Mouse (Mus musculus) ovary, postnatal 14 days (tissue): ENCODE measurements around the gene Slc22a13.
"Not testable (repeated sequence)": the region's sequence is repeated elsewhere in the genome, so short reads cannot be mapped to it uniquely, and the experiment has no call there.

Source experiments
- DNase-seq: peaks from one replicate; pipeline ENCODE4 v3.0.0; 2022; ENCODE audit warnings: low spot score

The Slc22a13 gene

DNA sequence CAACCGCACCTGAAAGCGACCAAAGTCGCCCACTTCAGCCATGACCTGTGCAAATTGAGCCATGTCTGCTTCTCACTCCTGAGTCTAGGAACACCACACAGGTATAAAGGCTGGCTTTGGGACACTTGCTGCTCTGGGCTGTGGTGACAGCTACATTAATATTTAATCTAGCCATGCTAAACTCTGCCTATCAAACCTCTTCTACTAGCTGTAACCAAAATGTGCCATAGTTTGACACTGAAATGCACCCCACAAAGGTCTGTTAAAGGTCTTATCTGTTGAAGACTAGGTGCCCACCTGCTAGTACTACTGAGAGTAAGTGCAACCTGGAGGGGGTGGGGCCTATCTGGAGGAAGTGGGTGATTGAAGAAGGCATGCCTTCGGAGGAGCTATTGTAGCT is at the start of gene Slc22a13:
Gene Slc22a13, minus strand, starts transcription at position 101 of the 400 bp plus-strand sequence.
- no peak for DNase-seq

DNA sequence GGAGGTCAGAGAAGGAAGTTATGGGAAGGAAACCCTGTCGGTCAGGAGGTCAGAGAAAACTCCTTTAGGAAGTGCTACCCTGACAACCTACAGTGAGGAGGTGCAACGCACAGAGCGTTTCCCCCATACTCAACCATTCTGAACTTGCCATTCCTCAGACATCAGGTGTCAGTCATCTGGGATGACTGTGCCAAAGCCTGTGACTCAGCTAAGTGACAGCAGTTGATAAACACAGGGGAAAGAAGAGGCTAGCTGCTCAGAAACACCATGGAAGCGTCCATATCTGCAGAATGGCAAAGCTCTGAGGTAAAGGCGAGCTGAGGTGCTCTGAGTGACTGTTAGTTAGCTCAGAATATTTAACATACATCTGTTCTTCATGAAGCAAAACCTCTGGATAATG is 49.2 kb upstream of the Slc22a13 start:
- no peak for DNase-seq

DNA sequence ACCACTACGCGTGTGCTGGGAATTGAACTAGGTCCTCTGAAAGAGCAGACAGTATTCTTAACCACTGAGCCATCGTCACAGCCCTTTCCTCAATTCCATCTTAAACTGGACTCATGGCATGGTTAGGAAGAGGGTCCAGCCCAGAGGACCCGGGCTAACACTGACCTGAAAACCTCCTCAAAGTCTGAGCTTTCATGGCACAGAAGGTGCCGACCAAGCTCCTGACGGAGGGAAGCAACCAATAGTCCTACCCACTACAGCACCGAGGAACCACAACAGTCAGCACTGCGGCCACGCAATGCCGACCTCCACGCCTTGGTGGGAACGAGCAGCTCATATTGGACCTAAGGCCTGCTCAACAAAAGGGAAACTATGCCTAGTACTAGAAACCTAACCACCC is 47.3 kb upstream of the Slc22a13 start:
- no peak for DNase-seq

DNA sequence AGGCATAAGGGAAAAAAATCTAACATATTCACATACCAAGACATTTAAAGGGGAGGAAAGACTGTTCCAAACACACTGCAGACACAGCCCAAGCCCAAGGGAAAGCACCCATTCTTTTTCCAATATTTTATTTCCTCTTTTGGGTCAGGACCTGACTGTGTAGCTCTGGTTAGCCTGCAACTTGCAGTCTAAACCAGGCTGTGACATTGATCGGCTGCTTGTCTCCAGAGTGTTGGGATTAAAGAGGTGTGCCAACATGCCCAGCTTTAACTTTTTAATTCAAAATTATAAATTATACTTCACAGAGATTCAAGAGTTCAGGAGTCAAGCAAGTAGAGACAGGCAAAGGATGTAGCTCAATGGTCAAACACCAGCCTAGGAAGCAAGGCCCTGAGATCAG is 46.2 kb upstream of the Slc22a13 start:
- DNase-seq, result no peak

DNA sequence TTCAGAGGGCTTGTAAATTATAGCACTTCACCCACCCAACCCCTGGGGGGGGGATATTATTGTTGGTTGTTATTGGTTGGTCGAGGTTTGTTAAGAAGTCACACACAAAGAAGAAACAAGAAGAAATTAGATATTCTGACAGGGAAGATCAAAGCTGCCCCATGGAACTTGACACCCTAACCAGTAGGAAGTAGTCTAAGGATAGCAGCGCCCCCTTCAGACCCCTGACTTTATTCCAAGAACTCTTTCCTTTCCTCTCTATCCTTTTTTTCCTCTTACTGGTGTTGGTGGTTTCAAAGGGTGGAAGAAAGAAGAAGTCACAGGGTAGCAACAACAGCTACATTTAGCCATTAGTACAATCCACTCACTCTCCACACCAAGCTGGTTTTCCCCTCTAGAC is 45.3 kb upstream of the Slc22a13 start:
- DNase-seq, result no peak

DNA sequence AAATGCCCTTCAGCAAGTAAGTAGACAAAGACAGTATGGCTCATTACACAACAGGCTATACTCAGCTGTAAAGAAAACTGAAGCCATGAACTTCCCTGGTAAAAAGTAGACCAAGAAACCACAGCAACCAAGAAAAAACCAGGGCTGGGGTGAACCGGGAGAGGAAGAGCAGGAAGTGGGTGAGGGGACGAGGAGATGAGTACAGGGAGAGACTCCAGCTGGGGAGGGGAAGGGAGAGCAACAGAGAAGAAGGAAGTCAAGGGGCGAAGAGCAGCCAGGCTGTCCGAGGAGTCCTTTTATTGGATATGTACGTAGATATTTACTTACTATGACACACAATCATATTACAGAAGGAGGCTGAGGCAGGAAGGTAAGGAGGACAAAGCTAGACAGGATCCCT is 39.1 kb upstream of the Slc22a13 start:
- no peak for DNase-seq

DNA sequence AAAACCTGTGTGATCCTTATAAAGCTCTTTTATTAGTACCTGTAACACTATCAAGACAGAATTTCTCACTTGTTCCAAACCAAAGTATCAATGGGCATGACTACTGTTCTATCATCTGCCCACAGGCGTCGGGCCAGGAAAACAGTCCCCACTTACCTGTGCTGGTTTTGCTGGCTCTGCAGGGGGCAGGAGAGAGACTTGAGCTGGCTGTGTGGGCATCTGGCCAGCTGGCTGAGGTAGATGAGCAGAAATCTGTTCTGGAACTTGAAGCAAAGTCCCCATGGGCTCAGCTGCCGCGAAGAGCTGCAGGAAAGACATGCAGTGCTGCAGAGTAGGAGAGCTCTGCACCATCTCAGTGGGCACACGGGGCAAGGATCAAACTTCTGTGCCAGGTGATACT is 37.9 kb upstream of the Slc22a13 start:
- peak; percentile 13 for DNase-seq

DNA sequence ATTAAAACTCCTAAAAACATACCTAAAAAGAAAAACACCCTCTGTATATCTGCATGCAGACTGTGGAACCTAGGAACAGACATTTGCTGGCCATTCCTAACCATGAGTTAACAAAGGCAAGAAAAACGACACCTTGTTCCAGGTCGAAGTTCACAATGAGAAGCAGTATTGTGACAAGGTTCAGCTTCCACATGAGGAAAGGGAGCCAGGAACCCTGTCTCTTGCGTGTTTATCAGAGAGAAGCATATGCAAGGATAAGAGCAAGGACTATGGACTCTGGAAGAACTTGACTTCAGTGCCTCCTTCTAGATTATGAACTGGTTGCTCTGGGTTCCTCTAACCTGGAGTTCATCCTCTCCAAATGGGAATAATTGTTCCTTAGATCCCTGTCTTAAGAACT is 35.1 kb upstream of the Slc22a13 start:
- no peak for DNase-seq

DNA sequence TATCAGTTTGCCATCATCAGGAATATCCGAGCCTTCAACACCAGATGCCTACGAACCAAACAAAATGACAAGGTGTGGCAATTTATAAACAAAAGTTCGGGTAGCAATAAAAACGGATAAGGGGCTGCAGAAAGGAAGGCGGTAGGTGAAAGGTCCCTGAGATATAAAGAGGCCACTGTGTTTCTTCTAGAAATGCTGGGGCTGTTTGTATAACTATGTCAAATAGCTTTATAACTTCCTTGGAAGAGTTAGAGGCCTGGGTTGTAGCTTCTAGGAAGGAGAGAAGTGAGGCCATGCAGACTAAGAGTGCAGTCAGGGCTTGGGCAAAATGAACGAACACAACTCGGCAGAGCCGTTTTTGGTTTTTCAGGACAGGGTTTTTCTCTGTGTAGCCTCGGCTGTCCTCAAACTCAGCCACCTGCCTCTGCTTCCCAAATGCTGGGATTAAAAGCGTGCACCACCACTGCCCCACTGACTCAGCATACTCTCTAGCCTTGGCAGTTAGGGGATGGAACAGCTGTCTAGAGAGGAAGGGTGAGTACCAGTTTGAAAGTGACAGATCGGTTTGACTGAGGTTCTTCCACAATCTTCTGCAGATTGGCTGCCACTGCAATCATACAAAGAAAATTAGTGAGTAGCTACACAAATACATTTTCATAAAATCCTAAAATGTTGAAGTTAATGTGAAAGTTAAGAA is 32.4 kb upstream of the Slc22a13 start:
- DNase-seq, result no peak

DNA sequence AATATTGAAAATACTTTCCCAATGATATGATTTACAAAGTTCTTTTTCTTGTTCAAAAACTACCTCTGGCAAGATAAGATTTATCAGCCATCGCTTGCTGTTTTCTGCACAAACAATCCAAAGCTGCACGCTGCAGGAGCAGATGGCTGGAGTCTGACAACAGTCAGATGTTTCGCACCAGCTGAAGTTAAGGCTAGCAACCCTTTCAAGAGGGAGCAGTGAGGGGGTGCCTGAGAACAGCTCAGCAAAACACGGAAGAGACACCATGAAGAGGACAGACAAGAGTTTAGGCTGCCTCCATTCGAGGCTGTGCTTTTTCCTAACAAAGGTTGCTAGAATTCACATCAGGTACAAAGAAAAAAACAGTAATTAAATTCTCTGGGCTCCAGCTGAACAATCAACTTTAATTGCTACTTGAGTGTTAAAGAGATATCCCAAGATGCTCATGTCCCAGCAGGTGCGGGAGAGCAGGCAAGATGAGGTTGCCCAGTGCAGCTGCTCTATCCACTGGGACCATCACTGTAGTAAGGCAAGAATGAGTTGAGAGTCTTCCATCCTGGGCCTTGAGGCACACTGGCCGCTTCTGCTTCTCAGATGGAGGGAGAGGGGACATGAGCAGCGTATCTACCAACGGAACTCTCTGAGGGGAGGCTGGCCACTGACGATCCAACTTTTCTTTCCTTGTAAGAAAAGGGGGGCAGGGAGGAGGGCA is 31.5 kb upstream of the Slc22a13 start:
- DNase-seq, result no peak

DNA sequence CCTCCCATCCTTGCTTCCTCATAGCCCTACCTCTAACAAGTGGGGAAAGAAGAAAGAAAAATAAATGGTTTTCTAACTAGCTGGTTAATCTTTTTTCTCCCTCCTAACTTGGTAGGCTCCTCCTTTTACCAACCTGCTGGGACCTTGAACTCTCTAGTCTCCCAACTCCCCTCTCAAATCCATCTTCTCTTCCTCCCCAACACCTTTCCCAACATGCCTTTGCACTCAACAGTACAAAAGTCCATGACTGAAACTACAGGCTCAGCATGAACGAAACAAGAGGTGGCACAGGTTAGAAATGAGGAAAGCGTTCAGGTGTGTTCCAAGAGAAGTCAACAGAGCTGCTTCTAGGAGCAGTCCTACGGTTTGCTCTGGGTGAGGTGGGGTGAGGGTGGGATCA is 30.4 kb upstream of the Slc22a13 start:
- DNase-seq, result no peak

DNA sequence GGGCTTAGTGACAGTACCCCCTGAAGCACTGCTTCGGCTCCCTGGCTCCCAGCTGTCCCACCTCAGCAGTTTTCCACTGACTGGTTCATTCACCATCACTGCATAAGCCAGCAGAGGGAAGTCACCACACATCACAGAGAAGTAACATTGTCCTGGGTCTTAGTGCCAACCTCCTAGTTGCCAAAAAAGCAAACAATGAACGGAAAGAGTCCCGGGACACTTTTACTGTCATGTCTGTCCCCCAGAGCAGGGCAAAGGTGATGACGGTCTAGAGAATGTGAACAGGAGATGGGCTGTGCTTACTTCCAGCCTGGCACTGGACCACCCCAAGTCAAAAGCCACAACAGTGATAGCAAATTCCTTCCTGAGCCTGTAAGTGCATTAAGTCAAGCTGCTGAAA is 29.9 kb upstream of the Slc22a13 start:
- DNase-seq, result no peak

DNA sequence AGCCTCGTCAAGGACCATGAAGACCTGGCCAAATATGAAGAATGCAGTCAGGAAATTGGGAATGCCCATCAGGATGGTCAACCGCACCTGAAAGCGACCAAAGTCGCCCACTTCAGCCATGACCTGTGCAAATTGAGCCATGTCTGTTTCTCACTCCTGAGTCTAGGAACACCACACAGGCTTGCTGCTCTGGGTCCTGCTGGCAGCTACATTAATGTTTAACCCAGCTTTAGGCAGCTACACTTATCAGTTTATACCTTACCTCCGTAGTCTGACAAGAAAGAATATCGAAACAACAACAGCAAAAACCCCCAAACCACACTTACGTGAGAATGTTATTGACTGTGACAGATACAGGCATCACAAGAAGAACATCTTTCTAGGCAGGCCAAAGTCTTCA is 22.7 kb upstream of the Slc22a13 start:
- DNase-seq, result no peak

DNA sequence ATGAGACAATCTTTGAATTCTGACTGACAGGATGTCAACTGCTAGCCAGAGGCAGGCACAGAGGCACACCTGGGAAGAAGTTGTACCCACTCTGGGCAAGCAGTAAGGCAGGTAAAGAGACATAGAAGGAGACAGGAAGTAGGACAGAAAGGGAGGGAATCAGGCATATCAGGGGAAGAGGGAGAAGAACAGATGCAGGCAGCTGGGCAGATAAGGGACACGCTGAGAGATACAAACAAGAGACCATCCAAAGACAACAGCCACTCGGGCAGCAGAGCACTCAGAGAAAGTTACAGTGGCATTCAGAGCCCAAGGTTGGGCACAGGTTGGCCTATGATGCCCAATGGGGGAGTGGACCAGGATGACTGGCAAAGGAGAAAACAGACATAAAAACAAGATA is 21.9 kb upstream of the Slc22a13 start:
- DNase-seq, result no peak

DNA sequence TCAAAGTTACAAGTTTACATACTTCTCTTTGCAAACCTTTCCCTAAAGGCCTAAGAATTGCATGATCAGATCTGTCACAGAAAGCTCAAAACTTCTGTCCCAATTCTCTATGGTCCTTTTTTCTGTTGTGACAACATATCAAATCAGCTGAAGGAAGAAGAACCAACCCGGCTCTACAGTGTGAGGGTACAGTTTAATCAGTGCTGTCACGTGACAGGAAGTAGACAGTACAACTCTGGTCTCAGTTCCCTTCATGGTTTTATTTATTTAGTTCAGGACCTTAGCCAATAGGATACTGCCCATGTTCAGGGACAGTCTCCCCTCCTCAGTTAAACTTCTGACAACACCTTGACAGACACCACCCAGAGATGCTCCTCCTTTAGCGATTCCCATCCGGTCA is 11.4 kb upstream of the Slc22a13 start:
- no peak for DNase-seq

DNA sequence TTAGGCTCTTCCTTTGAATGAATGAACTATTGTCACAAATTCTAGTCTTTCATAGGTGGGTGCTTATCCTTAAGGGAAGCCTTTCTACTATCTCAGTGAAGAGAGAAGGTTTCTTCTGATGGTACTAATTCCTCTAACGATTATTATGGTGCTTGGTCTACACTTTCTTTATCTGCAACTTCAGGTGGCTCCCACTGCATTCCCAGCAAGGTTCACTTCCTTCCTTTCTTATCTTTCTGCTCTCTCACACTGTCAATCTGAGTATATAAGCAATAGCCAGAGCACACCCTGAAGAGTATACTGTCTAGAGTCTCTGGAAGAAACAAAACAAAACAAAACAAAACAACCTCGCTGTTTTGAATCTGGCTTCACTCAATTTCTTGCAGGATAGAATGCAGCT is 10.8 kb upstream of the Slc22a13 start:
- no peak for DNase-seq

DNA sequence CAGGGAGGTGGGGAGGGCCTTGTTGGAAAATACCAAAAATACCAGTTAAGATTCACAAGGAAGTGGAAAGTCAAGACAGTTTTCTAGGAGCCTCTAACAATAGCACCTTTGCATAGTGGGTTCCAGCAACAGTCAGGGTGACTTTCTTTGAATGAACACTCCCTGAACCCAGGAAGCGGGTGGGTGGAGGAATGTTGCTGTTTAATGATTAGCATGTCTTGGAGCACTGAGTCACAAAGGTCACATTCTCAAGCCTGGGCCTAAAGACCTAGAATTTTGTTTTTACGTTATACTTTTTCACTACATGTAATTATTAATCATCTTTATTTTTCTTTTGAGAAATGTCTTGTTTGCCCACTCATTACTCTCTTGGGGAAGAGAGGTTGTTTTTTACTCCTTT is 6.4 kb upstream of the Slc22a13 start:
- not testable (repeated sequence) for DNase-seq

DNA sequence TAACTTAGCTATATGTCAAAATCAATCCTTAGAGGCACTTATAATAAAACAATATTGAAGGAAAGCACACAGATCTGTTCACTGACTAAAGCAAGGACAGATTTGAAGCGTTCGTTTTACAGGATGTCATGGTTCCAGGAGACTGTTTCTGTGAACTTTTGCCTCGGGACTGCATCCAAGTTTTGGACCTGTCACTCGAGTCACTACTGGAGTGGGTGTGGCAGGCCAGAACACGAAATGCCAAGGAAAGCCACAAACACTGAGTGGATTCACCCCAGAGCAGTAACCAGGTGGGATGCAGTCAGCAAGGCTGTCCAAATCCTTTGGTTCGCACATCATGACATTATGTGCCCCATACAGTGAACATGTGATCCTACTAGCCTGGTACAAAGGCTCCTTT is 5.7 kb upstream of the Slc22a13 start:
- no peak for DNase-seq

DNA sequence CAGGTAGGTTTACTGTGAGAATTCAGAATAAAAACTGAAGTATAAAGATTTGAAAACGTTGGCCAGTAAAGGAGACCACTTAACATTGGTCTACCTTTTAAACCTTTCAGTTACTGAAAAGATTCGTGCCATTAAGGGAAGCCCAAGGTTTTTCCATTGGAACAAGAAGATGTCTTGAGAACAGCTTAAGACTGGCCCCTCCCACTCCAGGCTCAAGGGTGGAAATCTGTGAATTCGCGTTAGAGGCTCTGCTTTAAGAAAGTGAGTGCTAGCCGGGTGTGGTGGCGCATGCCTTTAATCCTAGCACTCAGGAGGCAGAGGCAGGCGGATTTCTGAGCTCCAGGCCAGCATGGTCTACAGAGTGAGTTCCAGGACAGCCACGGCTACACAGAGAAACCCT is 4.1 kb upstream of the Slc22a13 start:
- no peak for DNase-seq

DNA sequence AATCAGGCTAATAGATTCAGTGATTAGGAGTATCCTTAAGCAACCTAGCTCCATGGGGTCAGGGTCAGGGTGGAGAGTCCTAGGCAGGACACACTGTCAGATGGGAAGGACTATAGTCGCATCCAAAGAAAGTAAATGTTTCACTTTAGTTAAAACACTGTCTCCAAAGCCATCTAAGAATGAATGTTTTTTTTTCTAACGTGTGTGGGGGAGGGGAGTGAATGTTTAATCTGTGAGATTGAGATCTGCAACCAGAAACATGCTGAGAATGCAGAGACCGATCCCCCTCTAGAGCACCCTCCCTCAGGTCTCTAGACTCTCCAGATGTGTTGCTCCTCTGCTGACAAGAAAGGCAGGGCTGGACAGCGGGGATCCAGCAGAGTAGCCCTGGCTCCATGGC is 1.8 kb downstream of the Slc22a13 start:
- DNase-seq, result no peak

DNA sequence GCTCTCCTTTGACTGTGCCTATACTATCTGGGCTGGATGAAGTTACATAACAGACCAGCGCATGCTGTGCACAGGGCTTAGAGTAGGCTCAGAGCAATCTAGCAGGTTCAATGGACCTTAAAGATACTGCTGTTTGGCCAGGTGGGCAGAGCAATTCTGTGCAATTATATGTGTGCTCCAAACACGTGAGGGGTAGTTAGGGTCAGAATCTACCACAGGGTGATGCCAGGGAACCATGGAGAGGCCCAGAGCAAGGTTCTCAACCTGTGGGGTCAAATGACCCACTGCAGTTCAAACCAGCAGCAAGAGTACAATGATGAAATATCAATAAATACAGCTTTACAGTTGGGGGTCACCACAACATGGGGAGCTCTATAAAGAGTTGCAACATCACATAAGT is 2.2 kb downstream of the Slc22a13 start:
- no peak for DNase-seq

DNA sequence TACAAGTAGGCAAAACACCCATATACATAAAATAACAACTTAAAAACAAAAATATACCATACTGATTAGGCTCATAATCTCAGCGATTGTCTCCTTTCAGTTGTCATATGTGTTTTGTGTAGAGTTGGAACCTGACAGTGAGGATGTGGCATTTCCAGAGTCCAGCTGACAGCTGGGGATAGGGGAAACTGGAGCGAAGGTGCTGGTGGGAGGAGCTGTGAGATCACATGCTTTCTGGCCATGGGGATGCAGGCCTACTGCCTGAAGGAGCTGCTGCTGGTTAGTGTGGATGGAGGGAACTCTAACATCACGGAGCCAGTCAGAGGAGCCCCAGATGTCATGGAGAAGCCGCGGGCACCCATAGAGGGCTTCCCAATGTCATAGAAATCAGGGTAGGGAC is 3.1 kb downstream of the Slc22a13 start:
- no peak for DNase-seq

DNA sequence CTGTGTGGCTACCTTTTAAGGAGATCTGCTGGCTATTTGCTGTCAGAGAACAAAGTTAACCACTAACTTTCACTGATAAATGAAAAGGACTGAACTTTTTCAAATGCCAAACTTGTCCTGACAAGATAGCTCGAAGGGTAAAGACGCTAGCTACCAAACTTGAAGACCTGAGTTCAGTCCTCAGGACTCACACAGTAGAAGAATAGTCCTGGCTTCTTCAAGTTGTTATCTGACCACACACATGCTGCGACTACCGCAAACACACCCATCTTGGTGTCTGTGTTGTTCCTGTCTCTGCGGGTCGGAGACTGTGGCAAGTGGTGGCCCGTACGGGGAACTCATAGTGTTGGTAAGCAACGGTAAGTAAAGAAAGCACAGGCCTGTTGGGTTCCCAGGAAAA is 5.3 kb downstream of the Slc22a13 start:
- DNase-seq, result no peak

DNA sequence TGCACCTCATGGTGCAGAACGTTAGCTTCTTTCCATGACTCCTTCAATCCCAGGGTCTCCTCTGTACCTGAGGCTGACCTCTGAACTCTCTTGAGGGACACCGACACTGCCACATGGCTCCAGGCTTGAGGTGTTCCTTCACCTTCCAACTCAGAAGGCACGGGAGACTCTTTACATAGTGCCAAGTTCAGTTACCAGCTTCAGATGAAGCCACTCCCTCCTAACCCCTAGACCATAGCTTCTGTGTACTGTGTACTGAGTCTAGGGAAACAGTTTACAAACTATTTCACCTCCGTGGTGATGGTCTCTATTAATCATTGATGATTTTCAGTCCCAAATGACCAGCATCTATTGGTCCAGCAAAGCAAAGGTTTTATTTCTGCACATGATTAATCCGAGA is 7.2 kb downstream of the Slc22a13 start:
- no peak for DNase-seq
